Mouse (Mus musculus): ENCODE measurements at regions not wholly inside any gene's neighbourhood (a gene's known extent, or its start where the extent isn't known, plus 50 kb on each side); places are given as distances from the start of the nearest gene placed in this dataset.
A peak's percentile ranks its signal among the peaks of the same experiment; 100 is the strongest.

GRCm38 (mm10) chr14:68934611-68935302 lies 359.3 kb downstream of the Synb start:
- H3K4me3 ChIP-seq (ENCODE audit: low read depth, low read length) = no peak overlapping the region
- no peak; the same call in 1 of the 2 replicates for ATAC-seq (replicated peaks; ENCODE audit: insufficient number of reproducible peaks, low FRiP score, low TSS enrichment)
- H3K36me3 ChIP-seq (ENCODE audit: control insufficient read depth, insufficient read depth, low read length) = no peaks in the 10 kb centered on the region
- no peaks in the 10 kb centered on the region for H3K27me3 ChIP-seq (ENCODE audit: control insufficient read depth, insufficient read depth, low read length)
- 31% methylated on average over 12 of the region's 12 CpGs for WGBS (ENCODE audit: insufficient replicate concordance)
- H3K27ac ChIP-seq (ENCODE audit: low read depth, low read length) = no peak overlapping the region
- H3K4me1 ChIP-seq (ENCODE audit: control insufficient read depth, insufficient read depth, low read length) = peaks cover 5% of the 10 kb centered on the region; the same call in 1 of the 2 replicates
- H3K9me3 ChIP-seq (replicated peaks; ENCODE audit: control insufficient read depth, low read length) = no peaks in the 10 kb centered on the region
- H3K4me2 ChIP-seq = peak overlapping the region; percentile 11
- no peak overlapping the region for H3K9ac ChIP-seq (ENCODE audit: low read depth, low read length)

DNA sequence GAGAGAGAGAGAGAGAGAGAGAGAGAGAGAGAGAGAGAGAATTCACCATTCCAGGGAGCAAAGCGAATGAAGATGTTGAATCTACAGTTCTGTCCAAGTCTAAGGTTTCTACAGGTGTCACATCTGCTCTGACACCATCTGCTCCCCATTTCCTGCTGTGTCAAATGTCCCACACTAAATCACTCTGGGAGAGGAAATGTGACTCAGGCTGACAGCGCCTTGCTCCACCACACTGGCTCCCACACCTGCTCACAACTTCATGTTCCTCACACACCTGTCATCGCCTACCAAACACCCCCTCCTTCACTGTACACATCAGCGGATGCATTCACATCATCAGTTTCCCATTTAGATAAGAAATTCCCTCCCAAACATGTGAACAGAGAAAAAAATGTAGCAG lies 366.3 kb downstream of the Synb start:
- no peak overlapping the region for H3K4me3 ChIP-seq (ENCODE audit: low read depth, low read length)
- 59% methylated on average over 4 of the region's 4 CpGs for WGBS (ENCODE audit: insufficient replicate concordance)
- no peak for ATAC-seq (replicated peaks; ENCODE audit: insufficient number of reproducible peaks, low FRiP score, low TSS enrichment)

DNA sequence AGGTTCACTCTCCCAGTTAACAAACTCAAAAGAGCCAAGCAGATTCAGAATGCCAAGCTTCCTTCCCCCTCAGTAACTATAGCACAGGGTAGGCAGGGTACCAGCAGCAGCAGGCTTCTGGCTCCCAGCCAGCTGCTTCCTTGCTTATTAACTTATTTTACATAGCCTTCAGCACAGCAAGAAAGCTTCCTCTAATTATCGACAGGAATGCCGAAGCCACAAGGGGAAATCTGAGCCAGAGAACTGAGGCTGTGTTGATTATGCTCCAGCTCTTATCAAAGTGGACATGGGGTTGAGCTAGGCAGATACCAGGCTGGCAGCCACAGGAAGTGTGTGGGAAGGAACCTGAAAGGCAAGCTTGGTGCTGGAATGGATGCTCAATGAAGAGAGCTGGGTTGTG lies 371.0 kb downstream of the Synb start:
- H3K9ac ChIP-seq (ENCODE audit: low read depth, low read length) = no peak overlapping the region
- H3K9me3 ChIP-seq (replicated peaks; ENCODE audit: control insufficient read depth, low read length) = no peaks in the 10 kb centered on the region
- H3K4me2 ChIP-seq = no peak overlapping the region
- H3K27me3 ChIP-seq (ENCODE audit: control insufficient read depth, insufficient read depth, low read length) = no peaks in the 10 kb centered on the region
- H3K27ac ChIP-seq (ENCODE audit: low read depth, low read length) = no peak overlapping the region
- 0% methylated on average over 2 of the region's 2 CpGs for WGBS (ENCODE audit: insufficient replicate concordance)
- ATAC-seq (replicated peaks; ENCODE audit: insufficient number of reproducible peaks, low FRiP score, low TSS enrichment) = no peak
- H3K4me1 ChIP-seq (ENCODE audit: control insufficient read depth, insufficient read depth, low read length) = peaks cover 5% of the 10 kb centered on the region; the same call in 1 of the 2 replicates
- no peaks in the 10 kb centered on the region for H3K36me3 ChIP-seq (ENCODE audit: control insufficient read depth, insufficient read depth, low read length)
- no peak overlapping the region for H3K4me3 ChIP-seq (ENCODE audit: low read depth, low read length)

More for the DNA sequence above, 366.3 kb downstream of the Synb start:
- Histone ChIP-seq H3K9ac (ENCODE audit: low read depth, low read length) (no peak overlapping the region), H3K9me3 (replicated peaks; ENCODE audit: control insufficient read depth, low read length) (no peaks in the 10 kb centered on the region), H3K4me1 (ENCODE audit: control insufficient read depth, insufficient read depth, low read length) (peaks cover 4% of the 10 kb centered on the region; the same call in 1 of the 2 replicates), H3K27me3 (ENCODE audit: control insufficient read depth, insufficient read depth, low read length) (no peaks in the 10 kb centered on the region), H3K27ac (ENCODE audit: low read depth, low read length) (no peak overlapping the region), H3K36me3 (ENCODE audit: control insufficient read depth, insufficient read depth, low read length) (no peaks in the 10 kb centered on the region), H3K4me2 (no peak overlapping the region)

- 27% methylated on average over 2 of the region's 2 CpGs for WGBS (ENCODE audit: insufficient replicate concordance)
- no peak overlapping the region for H3K4me3 ChIP-seq (ENCODE audit: low read depth, low read length)
- ATAC-seq (replicated peaks; ENCODE audit: insufficient number of reproducible peaks, low FRiP score, low TSS enrichment) = no peak
These were observed 372.1 kb downstream of the Synb start for GRCm38 (mm10) chr14:68922035-68922434.

DNA sequence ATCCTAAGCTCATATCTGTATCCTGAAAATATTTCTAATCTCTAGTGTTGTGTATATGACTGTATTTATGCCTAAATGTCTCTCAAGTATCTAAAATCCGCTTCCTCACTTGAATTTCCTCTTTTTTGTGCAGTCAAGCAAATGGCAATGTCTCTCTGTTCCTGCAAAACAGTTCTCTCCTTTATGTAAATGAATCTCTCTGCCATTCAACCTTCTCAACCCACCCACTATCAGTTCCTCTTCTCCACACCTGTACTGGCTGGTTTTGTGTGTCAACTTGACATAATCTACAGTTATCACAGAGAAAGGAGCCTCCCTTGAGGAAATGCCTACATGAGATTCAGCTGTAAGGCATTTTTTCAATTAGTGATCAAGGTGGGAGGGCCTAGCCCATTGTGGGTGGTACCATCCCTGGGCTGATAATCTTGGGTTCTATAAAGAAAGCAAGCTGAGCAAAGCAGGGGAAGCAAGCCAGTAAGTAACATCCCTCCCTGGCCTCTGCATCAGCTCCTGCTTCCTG lies 375.5 kb downstream of the Synb start:
- Histone ChIP-seq H3K4me1 (ENCODE audit: control insufficient read depth, insufficient read depth, low read length) (peaks cover 5% of the 10 kb centered on the region; the same call in 1 of the 2 replicates), H3K9me3 (replicated peaks; ENCODE audit: control insufficient read depth, low read length) (no peaks in the 10 kb centered on the region), H3K4me2 (no peak overlapping the region), H3K27ac (ENCODE audit: low read depth, low read length) (no peak overlapping the region), H3K27me3 (ENCODE audit: control insufficient read depth, insufficient read depth, low read length) (no peaks in the 10 kb centered on the region), H3K4me3 (ENCODE audit: low read depth, low read length) (no peak overlapping the region), H3K9ac (ENCODE audit: low read depth, low read length) (no peak overlapping the region), H3K36me3 (ENCODE audit: control insufficient read depth, insufficient read depth, low read length) (no peaks in the 10 kb centered on the region)
- ATAC-seq (replicated peaks; ENCODE audit: insufficient number of reproducible peaks, low FRiP score, low TSS enrichment) = no peak
- 74% methylated on average over 1 of the region's 1 CpGs for WGBS (ENCODE audit: insufficient replicate concordance)

More at GRCm38 (mm10) chr14:68922035-68922434, 372.1 kb downstream of the Synb start:
- Histone ChIP-seq H3K36me3 (ENCODE audit: control insufficient read depth, insufficient read depth, low read length) (no peaks in the 10 kb centered on the region), H3K27ac (ENCODE audit: low read depth, low read length) (no peak overlapping the region), H3K4me1 (ENCODE audit: control insufficient read depth, insufficient read depth, low read length) (peaks cover 5% of the 10 kb centered on the region; the same call in 1 of the 2 replicates), H3K4me2 (no peak overlapping the region), H3K27me3 (ENCODE audit: control insufficient read depth, insufficient read depth, low read length) (no peaks in the 10 kb centered on the region), H3K9me3 (replicated peaks; ENCODE audit: control insufficient read depth, low read length) (no peaks in the 10 kb centered on the region), H3K9ac (ENCODE audit: low read depth, low read length) (no peak overlapping the region)

- H3K4me3 ChIP-seq (ENCODE audit: low read depth, low read length) = no peak overlapping the region
- 74% methylated on average over 3 of the region's 3 CpGs for WGBS (ENCODE audit: insufficient replicate concordance)
- ATAC-seq (replicated peaks; ENCODE audit: insufficient number of reproducible peaks, low FRiP score, low TSS enrichment) = no peak
- no peaks in the 10 kb centered on the region for H3K9me3 ChIP-seq (replicated peaks; ENCODE audit: control insufficient read depth, low read length)
- H3K4me2 ChIP-seq = no peak overlapping the region
- H3K4me1 ChIP-seq (ENCODE audit: control insufficient read depth, insufficient read depth, low read length) = no peaks in the 10 kb centered on the region
- no peaks in the 10 kb centered on the region for H3K27me3 ChIP-seq (ENCODE audit: control insufficient read depth, insufficient read depth, low read length)
- H3K27ac ChIP-seq (ENCODE audit: low read depth, low read length) = no peak overlapping the region
- no peaks in the 10 kb centered on the region for H3K36me3 ChIP-seq (ENCODE audit: control insufficient read depth, insufficient read depth, low read length)
- H3K9ac ChIP-seq (ENCODE audit: low read depth, low read length) = no peak overlapping the region
These were observed 394.2 kb downstream of the Synb start for GRCm38 (mm10) chr14:68899921-68900320.

DNA sequence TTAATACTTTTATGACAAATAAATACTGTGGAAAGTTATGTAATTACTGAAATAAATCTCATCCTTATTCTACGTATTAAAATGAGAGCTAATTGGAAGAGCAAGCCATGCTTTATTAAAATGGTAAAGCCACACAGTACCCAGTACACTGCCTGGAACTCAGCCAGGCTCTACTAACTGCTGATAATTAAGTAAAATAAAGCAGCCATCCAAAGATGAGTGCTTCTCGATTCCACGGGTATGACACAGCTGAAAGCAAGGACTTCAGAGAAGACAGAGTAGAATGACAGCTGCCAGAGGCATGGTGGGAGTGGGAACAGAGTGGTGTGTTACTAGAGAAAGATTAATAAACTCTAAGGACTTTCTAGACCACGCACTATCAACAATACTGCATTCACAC lies 416.9 kb downstream of the Synb start:
- no peaks in the 10 kb centered on the region for H3K9me3 ChIP-seq (replicated peaks; ENCODE audit: control insufficient read depth, low read length)
- no peak overlapping the region for H3K4me3 ChIP-seq (ENCODE audit: low read depth, low read length)
- no peak overlapping the region for H3K9ac ChIP-seq (ENCODE audit: low read depth, low read length)
- no peak overlapping the region for H3K27ac ChIP-seq (ENCODE audit: low read depth, low read length)
- no peaks in the 10 kb centered on the region for H3K27me3 ChIP-seq (ENCODE audit: control insufficient read depth, insufficient read depth, low read length)
- 76% methylated on average over 4 of the region's 4 CpGs for WGBS (ENCODE audit: insufficient replicate concordance)
- H3K4me1 ChIP-seq (ENCODE audit: control insufficient read depth, insufficient read depth, low read length) = no peaks in the 10 kb centered on the region
- H3K36me3 ChIP-seq (ENCODE audit: control insufficient read depth, insufficient read depth, low read length) = no peaks in the 10 kb centered on the region
- H3K4me2 ChIP-seq = no peak overlapping the region
- ATAC-seq (replicated peaks; ENCODE audit: insufficient number of reproducible peaks, low FRiP score, low TSS enrichment) = no peak

DNA sequence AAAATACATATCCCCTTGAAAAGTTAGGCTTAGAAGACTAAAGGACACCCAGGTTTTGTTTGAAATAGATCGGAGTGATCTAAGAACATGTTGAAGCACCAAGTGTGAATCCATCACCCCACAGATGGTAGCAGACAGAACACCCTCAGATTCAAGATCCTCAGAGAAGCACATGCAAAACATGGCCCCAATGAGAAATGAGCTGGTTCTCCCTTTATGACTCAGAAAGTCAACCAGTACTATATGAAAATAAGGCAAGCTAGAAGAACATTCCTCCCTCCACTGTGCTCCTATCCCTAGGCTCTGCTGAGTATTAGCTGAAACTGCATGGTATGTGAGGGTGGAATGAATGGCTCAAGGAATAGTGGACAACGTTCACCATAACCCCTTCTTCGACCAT lies 433.0 kb downstream of the Synb start:
- Histone ChIP-seq H3K4me3 (ENCODE audit: low read depth, low read length) (no peak overlapping the region), H3K9me3 (replicated peaks; ENCODE audit: control insufficient read depth, low read length) (no peaks in the 10 kb centered on the region), H3K27me3 (ENCODE audit: control insufficient read depth, insufficient read depth, low read length) (no peaks in the 10 kb centered on the region), H3K27ac (ENCODE audit: low read depth, low read length) (no peak overlapping the region), H3K4me1 (ENCODE audit: control insufficient read depth, insufficient read depth, low read length) (no peaks in the 10 kb centered on the region), H3K4me2 (no peak overlapping the region), H3K36me3 (ENCODE audit: control insufficient read depth, insufficient read depth, low read length) (no peaks in the 10 kb centered on the region), H3K9ac (ENCODE audit: low read depth, low read length) (no peak overlapping the region)
- WGBS (ENCODE audit: insufficient replicate concordance) = 87% methylated on average over 3 of the region's 3 CpGs
- no peak for ATAC-seq (replicated peaks; ENCODE audit: insufficient number of reproducible peaks, low FRiP score, low TSS enrichment)

GRCm38 (mm10) chr14:68857948-68858347 lies 436.2 kb downstream of the Synb start:
- Histone ChIP-seq H3K4me3 (ENCODE audit: low read depth, low read length) (no peak overlapping the region), H3K27ac (ENCODE audit: low read depth, low read length) (no peak overlapping the region), H3K4me2 (no peak overlapping the region), H3K36me3 (ENCODE audit: control insufficient read depth, insufficient read depth, low read length) (no peaks in the 10 kb centered on the region), H3K9me3 (replicated peaks; ENCODE audit: control insufficient read depth, low read length) (no peaks in the 10 kb centered on the region), H3K27me3 (ENCODE audit: control insufficient read depth, insufficient read depth, low read length) (no peaks in the 10 kb centered on the region), H3K9ac (ENCODE audit: low read depth, low read length) (no peak overlapping the region), H3K4me1 (ENCODE audit: control insufficient read depth, insufficient read depth, low read length) (no peaks in the 10 kb centered on the region)
- ATAC-seq (replicated peaks; ENCODE audit: insufficient number of reproducible peaks, low FRiP score, low TSS enrichment) = no peak
- WGBS (ENCODE audit: insufficient replicate concordance) = 69% methylated on average over 1 of the region's 1 CpGs
